Mouse (Mus musculus) liver, adult 2 months (tissue): ENCODE measurements at regions not wholly inside any gene's neighbourhood (a gene's known extent, or its start where the extent isn't known, plus 50 kb on each side); places are given as distances from the start of the nearest gene placed in this dataset.

Source experiments
- DNase-seq: peaks from one replicate; pipeline ENCODE4 v3.0.0-alpha.2; 2011; ENCODE audit warnings: low read depth, low spot score; ENCODE audit errors: extremely low read depth
- H3K27ac ChIP-seq: fragments of 200-500 bp; replicated peaks from 2 replicates; pipeline ENCODE4 v1.5.1; 2012; ENCODE audit warnings: low read depth, mild to moderate bottlenecking, control low read depth, inconsistent platforms, low read length; ENCODE audit not compliant: insufficient read depth
- H3K27me3 ChIP-seq: fragments of 200-500 bp; 2 replicates; pipeline ENCODE4 v1.6.1; 2012; ENCODE audit warnings: mild to moderate bottlenecking, moderate library complexity, low read length, inconsistent platforms; ENCODE audit not compliant: control insufficient read depth, insufficient read depth
- H3K36me3 ChIP-seq: fragments of 200-500 bp; 2 replicates; pipeline ENCODE4 v1.6.1; 2012; ENCODE audit warnings: low read length, inconsistent platforms; ENCODE audit not compliant: control insufficient read depth, insufficient read depth
- H3K4me1 ChIP-seq: fragments of 200-500 bp; 2 replicates; pipeline ENCODE4 v1.6.1; 2011; ENCODE audit warnings: low read length; ENCODE audit not compliant: control insufficient read depth, insufficient read depth
- H3K4me3 ChIP-seq: fragments of 200-500 bp; 2 replicates; pipeline ENCODE4 v1.5.1; 2011; ENCODE audit warnings: low read depth, mild to moderate bottlenecking, control low read depth, low read length, moderate library complexity; ENCODE audit not compliant: insufficient read depth
- H3K79me2 ChIP-seq: fragments of 200-500 bp; 2 replicates; pipeline ENCODE4 v1.6.1; 2012; ENCODE audit warnings: inconsistent platforms, mild to moderate bottlenecking, low read length, moderate library complexity; ENCODE audit not compliant: control insufficient read depth, insufficient read depth
- H3K9ac ChIP-seq: fragments of 200-500 bp; 2 replicates; pipeline ENCODE4 v1.6.1; 2012; ENCODE audit warnings: low read depth, mild to moderate bottlenecking, control low read depth, inconsistent platforms, low read length
- CTCF ChIP-seq: fragments of 200-500 bp; IDR thresholded peaks from 2 replicates; pipeline ENCODE4 v1.5.1; 2011; ENCODE audit warnings: low read depth, low read length, control low read depth
- POLR2A ChIP-seq: fragments of 200-500 bp; IDR thresholded peaks from 2 replicates; pipeline ENCODE4 v1.6.1; 2011; ENCODE audit warnings: low read length, control low read depth; ENCODE audit not compliant: insufficient read depth; ENCODE audit errors: extremely low read depth
- WGBS: fragments of 180-500 bp; shearing (Covaris S2); methylation state at CpG from one replicate; pipeline ENCODE4 v1.1.7; 2018; 5-methylcytosine and 5-hydroxymethylcytosine counted together

- Histone ChIP-seq H3K36me3 (no peaks in the 10 kb centered on the region), H3K79me2 (no peaks in the 10 kb centered on the region), H3K9ac (no peak overlapping the region), H3K27ac (no peak overlapping the region), H3K27me3 (no peaks in the 10 kb centered on the region), H3K4me3 (no peak overlapping the region), H3K4me1 (no peaks in the 10 kb centered on the region)
- WGBS = 65% methylated on average over 3 of the region's 4 CpGs
- TF ChIP-seq POLR2A (no peak), CTCF (no peak)
- DNase-seq = no peak
Observed at GRCm38 (mm10) chr15:96107503-96107902, 179.8 kb upstream of the Arid2 start.

GRCm38 (mm10) chr15:96113091-96113490 is 174.2 kb upstream of the Arid2 start:
- WGBS = 92% methylated on average over 13 of the region's 13 CpGs
- H3K9ac ChIP-seq = no peak overlapping the region
- no peaks in the 10 kb centered on the region for H3K4me1 ChIP-seq
- H3K27ac ChIP-seq = no peak overlapping the region
- no peaks in the 10 kb centered on the region for H3K79me2 ChIP-seq
- H3K36me3 ChIP-seq = no peaks in the 10 kb centered on the region
- TF ChIP-seq CTCF (no peak), POLR2A (no peak)
- no peak for DNase-seq
- no peak overlapping the region for H3K4me3 ChIP-seq
- H3K27me3 ChIP-seq = no peaks in the 10 kb centered on the region

GRCm38 (mm10) chr15:96114616-96115015 is 172.7 kb upstream of the Arid2 start:
- WGBS = 60% methylated on average over 9 of the region's 9 CpGs
- Histone ChIP-seq H3K27me3 (no peaks in the 10 kb centered on the region), H3K36me3 (no peaks in the 10 kb centered on the region), H3K4me1 (no peaks in the 10 kb centered on the region), H3K4me3 (no peak overlapping the region), H3K27ac (no peak overlapping the region), H3K9ac (no peak overlapping the region), H3K79me2 (no peaks in the 10 kb centered on the region)
- TF ChIP-seq CTCF = no peak
- TF ChIP-seq POLR2A = no peak
- DNase-seq = no peak

GRCm38 (mm10) chr15:96115196-96115595 is 172.1 kb upstream of the Arid2 start:
- no peaks in the 10 kb centered on the region for H3K79me2 ChIP-seq
- no peak overlapping the region for H3K4me3 ChIP-seq
- H3K4me1 ChIP-seq = no peaks in the 10 kb centered on the region
- H3K27me3 ChIP-seq = no peaks in the 10 kb centered on the region
- 31% methylated on average over 10 of the region's 10 CpGs for WGBS
- TF ChIP-seq POLR2A (no peak), CTCF (no peak)
- no peaks in the 10 kb centered on the region for H3K36me3 ChIP-seq
- no peak overlapping the region for H3K27ac ChIP-seq
- no peak for DNase-seq
- H3K9ac ChIP-seq = no peak overlapping the region

- DNase-seq = no peak
- TF ChIP-seq POLR2A = no peak
- TF ChIP-seq CTCF = no peak
- Histone ChIP-seq H3K79me2 (no peaks in the 10 kb centered on the region), H3K9ac (no peak overlapping the region), H3K4me3 (no peak overlapping the region), H3K27me3 (no peaks in the 10 kb centered on the region; the same call in 1 of the 2 replicates), H3K27ac (no peak overlapping the region), H3K36me3 (no peaks in the 10 kb centered on the region), H3K4me1 (no peaks in the 10 kb centered on the region)
- WGBS = 92% methylated on average over 7 of the region's 7 CpGs
Observed at GRCm38 (mm10) chr15:96119240-96119639, 168.1 kb upstream of the Arid2 start.

GRCm38 (mm10) chr15:96124397-96124796 is 162.9 kb upstream of the Arid2 start:
- H3K4me1 ChIP-seq = no peaks in the 10 kb centered on the region
- no peaks in the 10 kb centered on the region for H3K79me2 ChIP-seq
- no peak for DNase-seq
- H3K9ac ChIP-seq = no peak overlapping the region
- H3K27ac ChIP-seq = no peak overlapping the region
- 66% methylated on average over 6 of the region's 6 CpGs for WGBS
- TF ChIP-seq CTCF (no peak), POLR2A (no peak)
- H3K4me3 ChIP-seq = no peak overlapping the region
- H3K27me3 ChIP-seq = no peaks in the 10 kb centered on the region; the same call in 1 of the 2 replicates
- H3K36me3 ChIP-seq = no peaks in the 10 kb centered on the region
